Mouse (Mus musculus) forebrain, embryonic 16.5 days (tissue): ENCODE results near the gene Slc25a10. TPM values are rescaled to one million over a fixed set of nuclear protein-coding genes. Genes with fewer than 3 reads are reported as not detected.
A peak's percentile ranks its signal among the peaks of the same experiment; 100 is the strongest.

ENCODE experiments used
- ATAC-seq: fragments of 200-750 bp; cut with Nextera tagmentation; 2 replicates; pipeline ENCODE4 v1.8.0; 2017; ENCODE audit warnings: mild to moderate bottlenecking, moderate library complexity
- H3K27ac ChIP-seq: fragments of 300-500 bp; sonication (generic); 2 replicates; pipeline ENCODE4 v1.5.1; 2014; ENCODE audit warnings: low read length, control low read depth
- H3K27me3 ChIP-seq: fragments of 300-500 bp; sonication (generic); replicated peaks from 2 replicates; pipeline ENCODE4 v1.6.1; 2014; ENCODE audit warnings: low read length; ENCODE audit not compliant: control insufficient read depth, insufficient read depth
- H3K36me3 ChIP-seq: fragments of 300-500 bp; sonication (generic); 2 replicates; pipeline ENCODE4 v1.6.1; 2014; ENCODE audit not compliant: control insufficient read depth, insufficient read depth
- H3K4me1 ChIP-seq: fragments of 300-500 bp; sonication (generic); replicated peaks from 2 replicates; pipeline ENCODE4 v1.6.1; 2014; ENCODE audit warnings: low read length; ENCODE audit not compliant: control insufficient read depth, insufficient read depth
- H3K4me2 ChIP-seq: fragments of 300-500 bp; sonication (generic); 2 replicates; pipeline ENCODE4 v1.6.1; 2014; ENCODE audit warnings: mild to moderate bottlenecking, low read length, control low read depth
- H3K4me3 ChIP-seq: fragments of 300-500 bp; sonication (generic); replicated peaks from 2 replicates; pipeline ENCODE4 v1.5.1; 2014; ENCODE audit warnings: mild to moderate bottlenecking, low read length, control low read depth
- H3K9ac ChIP-seq: fragments of 300-500 bp; sonication (generic); replicated peaks from 2 replicates; pipeline ENCODE4 v1.6.1; 2014; ENCODE audit warnings: low read depth, low read length, control low read depth
- H3K9me3 ChIP-seq: fragments of 300-500 bp; sonication (generic); 2 replicates; pipeline ENCODE4 v1.6.1; 2016; ENCODE audit warnings: low read length; ENCODE audit not compliant: control insufficient read depth
- WGBS: fragments of 180-500 bp; shearing (Covaris S2); extraction: QIAGEN DNeasy Blood & Tissue Kit; methylation state at CpG from one replicate; pipeline ENCODE4 v1.1.7; 2014; 5-methylcytosine and 5-hydroxymethylcytosine counted together
- polyA plus RNA-seq: library from polyadenylated mRNA; unstranded; fragments of >200 nt; fragmentation: Nextera tagmentation; extraction: Ambion mirVana; gene quantifications from 2 replicates; pipeline ENCODE4 v1.2.1, GENCODE M21; 2015

Gene Slc25a10
- polyA plus RNA-seq, 1 experiment from 2014 or later, result 26.5 TPM

GRCm38 (mm10) chr11:120467736-120468092, 23.9 kb upstream of the Slc25a10 start:
- ATAC-seq, result peak; percentile 47
- WGBS, result under 1% methylated on average over 33 of the region's 33 CpGs
- peaks cover 24% of the 10 kb centered on the region for H3K4me1 ChIP-seq
- peak overlapping the region; percentile 79 for H3K4me2 ChIP-seq
- H3K36me3 ChIP-seq, result peaks cover 20% of the 10 kb centered on the region
- H3K9ac ChIP-seq, result peak overlapping the region; percentile 92
- H3K4me3 ChIP-seq, result peak overlapping the region; percentile 99
- H3K27ac ChIP-seq, result peak overlapping the region; percentile 25; the same call in 1 of the 2 replicates
- H3K27me3 ChIP-seq, result no peaks in the 10 kb centered on the region
- no peaks in the 10 kb centered on the region for H3K9me3 ChIP-seq

GRCm38 (mm10) chr11:120472052-120472451, 19.6 kb upstream of the Slc25a10 start:
- 92% methylated on average over 6 of the region's 6 CpGs for WGBS
- no peak overlapping the region for H3K9ac ChIP-seq
- no peak for ATAC-seq

GRCm38 (mm10) chr11:120483448-120483934, 8.1 kb upstream of the Slc25a10 start:
- Histone ChIP-seq H3K9me3 (no peaks in the 10 kb centered on the region), H3K27me3 (no peaks in the 10 kb centered on the region), H3K36me3 (peaks cover 42% of the 10 kb centered on the region), H3K4me3 (no peak overlapping the region; the same call in 1 of the 2 replicates), H3K9ac (no peak overlapping the region), H3K27ac (peak overlapping the region; percentile 92), H3K4me2 (no peak overlapping the region; the same call in 1 of the 2 replicates), H3K4me1 (peaks cover 19% of the 10 kb centered on the region)
- 91% methylated on average over 7 of the region's 7 CpGs for WGBS
- ATAC-seq, result no peak

More at GRCm38 (mm10) chr11:120472052-120472451, 19.6 kb upstream of the Slc25a10 start:
- Histone ChIP-seq H3K27ac (no peak overlapping the region), H3K27me3 (no peaks in the 10 kb centered on the region), H3K36me3 (peaks cover 30% of the 10 kb centered on the region), H3K9me3 (no peaks in the 10 kb centered on the region), H3K4me1 (peaks cover 11% of the 10 kb centered on the region), H3K4me3 (no peak overlapping the region), H3K4me2 (no peak overlapping the region)

GRCm38 (mm10) chr11:120484265-120484981, 7.2 kb upstream of the Slc25a10 start, which contains the start of gene Mrpl12:
Mrpl12 (plus strand) TSS chr11:120484613.
- H3K4me2 ChIP-seq, result peak within 1 kb of the TSS; percentile 90
- H3K36me3 ChIP-seq, result peaks cover 34% of the 10 kb centered on the region
- H3K27ac ChIP-seq, result peak within 1 kb of the TSS; percentile 92
- H3K4me3 ChIP-seq, result peak within 1 kb of the TSS; percentile 99
- H3K9me3 ChIP-seq, result no peaks in the 10 kb centered on the region
- under 1% methylated on average over 55 of the region's 60 CpGs for WGBS
- H3K9ac ChIP-seq, result peak within 1 kb of the TSS; percentile 87
- peak; percentile 98 for ATAC-seq
- no peaks in the 10 kb centered on the region for H3K27me3 ChIP-seq
- H3K4me1 ChIP-seq, result peaks cover 19% of the 10 kb centered on the region

GRCm38 (mm10) chr11:120485251-120485650, 6.4 kb upstream of the Slc25a10 start:
- Histone ChIP-seq H3K27me3 (no peaks in the 10 kb centered on the region), H3K9ac (peak overlapping the region; percentile 87), H3K27ac (no peak overlapping the region), H3K36me3 (peaks cover 27% of the 10 kb centered on the region), H3K4me1 (peaks cover 19% of the 10 kb centered on the region), H3K9me3 (no peaks in the 10 kb centered on the region), H3K4me3 (peak overlapping the region; percentile 99), H3K4me2 (peak overlapping the region; percentile 90)
- ATAC-seq, result no peak
- whole genome bisulfite sequencing, result 8% methylated on average over 10 of the region's 10 CpGs

GRCm38 (mm10) chr11:120488516-120488915, 3.1 kb upstream of the Slc25a10 start:
- peaks cover 7% of the 10 kb centered on the region; the same call in 1 of the 2 replicates for H3K36me3 ChIP-seq
- no peak overlapping the region for H3K4me3 ChIP-seq
- H3K4me1 ChIP-seq, result peaks cover 43% of the 10 kb centered on the region
- no peak overlapping the region for H3K9ac ChIP-seq
- WGBS, result 81% methylated on average over 4 of the region's 4 CpGs
- no peaks in the 10 kb centered on the region for H3K9me3 ChIP-seq
- H3K27ac ChIP-seq, result no peak overlapping the region
- H3K27me3 ChIP-seq, result no peaks in the 10 kb centered on the region
- H3K4me2 ChIP-seq, result no peak overlapping the region
- ATAC-seq, result no peak

- H3K36me3 ChIP-seq, result peaks cover 7% of the 10 kb centered on the region; the same call in 1 of the 2 replicates
- 0 out of 2 replicates have a peak overlapping the region, but pooled peaks have one; percentile 0 for H3K27ac ChIP-seq
- H3K4me1 ChIP-seq, result peaks cover 37% of the 10 kb centered on the region
- no peaks in the 10 kb centered on the region for H3K9me3 ChIP-seq
- no peak overlapping the region for H3K4me2 ChIP-seq
- H3K4me3 ChIP-seq, result no peak overlapping the region
- H3K9ac ChIP-seq, result no peak overlapping the region
- peak; percentile 11 for ATAC-seq
- 61% methylated on average over 4 of the region's 4 CpGs for WGBS
- no peaks in the 10 kb centered on the region for H3K27me3 ChIP-seq
These were observed 2.4 kb upstream of the Slc25a10 start for GRCm38 (mm10) chr11:120489054-120489761.

GRCm38 (mm10) chr11:120490291-120491046, 1.2 kb upstream of the Slc25a10 start:
- H3K4me1 ChIP-seq, result peaks cover 32% of the 10 kb centered on the region
- WGBS, result 22% methylated on average over 4 of the region's 4 CpGs
- no peak for ATAC-seq
- H3K4me2 ChIP-seq, result peak overlapping the region; percentile 92
- H3K36me3 ChIP-seq, result peaks cover 7% of the 10 kb centered on the region; the same call in 1 of the 2 replicates
- H3K4me3 ChIP-seq, result no peak overlapping the region
- H3K9me3 ChIP-seq, result no peaks in the 10 kb centered on the region
- no peaks in the 10 kb centered on the region for H3K27me3 ChIP-seq
- no peak overlapping the region for H3K27ac ChIP-seq
- no peak overlapping the region; the same call in 1 of the 2 replicates for H3K9ac ChIP-seq
